Mouse (Mus musculus) megakaryocyte, adult 5-6 weeks (primary cell): ENCODE results near the gene Rsph9. TPM values are rescaled to one million over a fixed set of nuclear protein-coding genes. Genes with fewer than 3 reads are reported as not detected.
A peak's percentile ranks its signal among the peaks of the same experiment; 100 is the strongest.

Source experiments
- ATAC-seq: 2 replicates; pipeline ENCODE4 v1.8.0; 2016; ENCODE audit warnings: mild to moderate bottlenecking, inconsistent platforms; ENCODE audit not compliant: poor library complexity, severe bottlenecking
- total RNA-seq, 2 experiments: library from RNA; stranded (forward) in 1 of 2; stranded (reverse) in 1 of 2; fragments of 153-499, 151-499 nt in 1 of 2; fragments of 221-1000, 200-1000 nt in 1 of 2; gene quantifications; 2 replicates each; pipeline versions ENCODE4 v1.2.3 to v1.2.4; 2015 to 2017

Gene Rsph9
- total RNA-seq, 2 experiments from 2014 or later = not detected

DNA sequence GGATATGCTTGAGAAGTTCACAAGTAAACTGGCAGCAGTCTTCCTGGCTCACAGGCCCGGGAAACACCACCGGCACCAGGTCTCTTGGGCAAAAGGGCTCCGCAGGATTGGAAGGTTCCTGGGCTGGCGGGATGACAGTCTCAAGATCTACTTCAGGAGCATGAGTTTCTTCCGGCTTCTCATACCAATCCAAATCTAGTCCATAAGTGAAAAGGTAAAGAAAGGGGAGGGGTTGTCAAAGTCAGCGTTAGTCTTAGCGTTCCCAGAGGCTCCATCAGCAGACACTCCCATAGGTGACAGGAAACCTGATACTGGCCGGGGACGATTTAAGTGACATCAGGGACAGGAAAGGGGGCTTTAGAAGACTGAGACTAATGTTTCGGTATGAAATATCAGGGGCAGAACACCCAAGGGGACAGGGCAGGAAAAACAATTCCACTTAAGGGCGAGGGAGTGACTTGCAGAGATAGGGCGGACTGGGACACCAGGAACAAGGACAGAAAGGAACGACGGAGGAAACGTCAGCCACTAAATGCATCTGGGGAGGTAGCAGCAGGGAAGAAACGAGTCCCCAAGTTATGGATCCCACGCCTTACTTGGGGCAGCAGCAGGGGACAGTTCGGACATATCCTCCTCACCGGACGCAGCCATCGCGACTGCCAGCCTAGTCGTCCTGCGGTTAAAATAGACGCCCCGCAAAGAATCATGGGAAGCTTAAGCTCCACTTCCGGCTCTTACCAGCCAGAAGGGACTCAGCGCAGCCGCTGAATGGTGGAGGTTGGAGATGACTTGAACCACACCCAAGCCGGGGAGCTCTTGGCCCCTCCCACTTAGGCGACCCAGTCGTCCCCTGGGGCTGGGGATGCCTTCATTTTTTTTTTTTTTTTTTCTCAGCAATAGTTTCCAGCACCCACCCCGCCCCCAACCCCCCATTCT is 9.1 kb upstream of the Rsph9 start, which contains the start of gene Mad2l1bp:
Gene Mad2l1bp (minus strand): TSS at position 707 of the 936 bp plus-strand sequence.
- ATAC-seq = peak; percentile 99

DNA sequence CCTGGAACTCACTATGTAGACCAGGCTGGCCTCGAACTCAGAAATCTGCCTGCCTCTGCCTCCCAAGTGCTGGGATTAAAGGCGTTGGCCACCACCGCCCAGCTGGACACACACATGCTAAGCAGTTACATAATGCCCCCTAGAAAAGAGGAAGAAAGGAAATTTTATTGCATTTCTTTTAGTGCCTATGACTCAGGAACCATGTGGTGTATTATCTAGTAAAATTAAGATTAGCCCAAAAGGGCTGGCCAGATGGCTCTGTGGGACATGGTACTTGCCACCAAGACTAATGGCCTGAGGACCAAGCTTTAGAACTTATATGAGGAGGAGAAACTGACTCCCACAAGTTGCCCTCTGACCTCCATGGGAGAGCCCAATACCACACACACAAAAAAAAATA is 4.1 kb downstream of the Rsph9 start:
- ATAC-seq = peak; percentile 57

DNA sequence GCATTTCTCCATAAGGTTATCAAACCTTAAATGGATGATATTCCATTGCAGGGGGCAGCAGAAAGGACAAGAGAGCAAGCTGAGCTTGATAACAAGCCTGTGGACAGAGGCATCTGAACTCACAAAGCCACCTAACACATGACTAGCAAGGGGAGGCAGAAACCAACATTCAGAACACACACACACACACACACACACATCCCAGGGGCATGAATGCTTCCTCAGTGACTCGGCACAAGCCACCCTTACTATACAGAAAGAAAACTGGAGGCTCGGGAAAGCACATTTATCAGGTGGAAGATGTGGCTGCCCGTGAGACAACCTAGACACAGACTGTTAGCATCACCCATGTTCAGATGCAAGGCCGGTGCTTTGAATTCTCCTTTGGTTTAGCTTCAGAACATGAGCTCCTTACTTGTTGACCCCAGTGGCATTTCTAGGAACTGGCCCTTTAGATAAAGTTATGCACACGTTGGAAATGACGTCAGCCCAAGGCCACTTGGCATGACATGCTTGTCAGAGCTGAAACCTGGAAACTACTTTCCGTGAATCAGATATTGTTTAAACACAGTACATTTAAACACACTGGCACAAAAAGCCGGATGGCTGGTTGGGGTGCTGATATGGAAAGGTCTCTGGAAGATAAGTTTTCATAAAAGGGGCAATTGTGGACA is 5.3 kb downstream of the Rsph9 start:
- no peak for ATAC-seq

- ATAC-seq = no peak
These were observed 11.2 kb downstream of the Rsph9 start for GRCm38 (mm10) chr17:46132862-46133261.

DNA sequence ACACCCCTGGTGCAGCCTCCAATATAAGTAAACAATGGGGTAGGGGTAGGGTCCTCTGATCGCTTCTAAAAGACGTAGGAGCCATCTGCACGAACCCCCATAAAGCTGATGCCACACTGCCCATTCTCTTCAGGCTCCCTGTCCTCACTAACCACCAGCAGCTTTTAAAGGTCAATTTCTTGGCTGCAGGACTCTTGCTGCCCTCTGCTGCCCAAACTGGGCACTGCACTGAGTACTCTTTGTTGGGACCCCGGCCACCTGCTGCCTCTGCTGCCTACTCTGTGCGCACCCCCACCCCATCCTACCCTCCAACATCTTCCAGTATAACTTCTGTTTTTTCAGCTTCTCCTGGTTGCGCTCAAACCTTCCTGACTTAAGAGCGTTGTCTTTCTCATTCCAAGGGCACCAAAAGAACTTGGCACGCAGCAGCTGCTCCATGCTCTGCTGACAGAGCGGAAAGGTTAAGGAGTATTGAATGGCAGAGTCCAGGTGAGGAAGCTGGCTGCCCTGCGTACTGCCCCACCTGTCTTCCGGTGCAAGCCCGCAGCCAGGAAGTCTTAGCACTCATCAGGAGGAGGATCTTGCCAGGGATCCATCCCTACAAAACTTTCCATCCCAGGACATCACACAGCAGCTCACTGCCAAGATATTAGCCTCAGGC is 11.8 kb downstream of the Rsph9 start:
- peak; percentile 90 for ATAC-seq

DNA sequence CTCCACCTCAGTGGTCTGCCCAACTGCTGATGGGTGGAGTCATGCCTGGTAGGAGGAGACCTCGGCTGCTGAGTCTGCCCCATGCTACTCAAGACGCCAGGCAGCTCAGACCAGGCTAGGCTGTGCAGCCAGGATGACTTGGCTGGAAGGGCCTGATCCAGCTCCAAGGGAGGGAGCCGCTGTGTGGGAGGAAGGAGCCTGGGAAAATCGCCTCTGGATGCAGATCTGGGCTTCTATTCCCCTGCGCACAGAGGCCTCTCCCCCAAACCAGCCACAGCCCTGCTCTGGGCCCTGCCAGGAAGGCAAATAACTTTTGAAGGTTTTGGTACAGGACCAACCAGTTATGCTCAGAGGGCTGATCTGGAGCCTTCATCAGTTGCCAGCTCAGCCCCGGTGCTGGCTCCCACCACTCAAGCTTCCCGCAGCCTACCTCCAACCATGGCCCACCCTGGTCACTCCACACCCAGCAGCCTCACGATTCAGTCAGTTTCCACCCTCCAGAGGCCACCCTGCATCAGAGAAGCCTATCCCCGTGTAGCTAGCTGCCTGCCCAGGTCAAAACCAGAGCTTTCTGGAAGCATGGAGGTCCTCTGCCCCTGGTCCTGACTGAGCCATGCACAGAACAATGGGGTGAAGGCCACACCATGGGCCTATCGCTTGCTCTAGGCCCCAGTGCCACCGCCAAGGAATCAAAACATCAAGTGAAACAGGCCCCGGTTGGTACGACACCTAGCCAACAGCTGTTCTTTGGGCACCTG is 14.1 kb downstream of the Rsph9 start:
- no peak for ATAC-seq

- ATAC-seq = no peak
These were observed 16.1 kb downstream of the Rsph9 start for GRCm38 (mm10) chr17:46127814-46128493.

DNA sequence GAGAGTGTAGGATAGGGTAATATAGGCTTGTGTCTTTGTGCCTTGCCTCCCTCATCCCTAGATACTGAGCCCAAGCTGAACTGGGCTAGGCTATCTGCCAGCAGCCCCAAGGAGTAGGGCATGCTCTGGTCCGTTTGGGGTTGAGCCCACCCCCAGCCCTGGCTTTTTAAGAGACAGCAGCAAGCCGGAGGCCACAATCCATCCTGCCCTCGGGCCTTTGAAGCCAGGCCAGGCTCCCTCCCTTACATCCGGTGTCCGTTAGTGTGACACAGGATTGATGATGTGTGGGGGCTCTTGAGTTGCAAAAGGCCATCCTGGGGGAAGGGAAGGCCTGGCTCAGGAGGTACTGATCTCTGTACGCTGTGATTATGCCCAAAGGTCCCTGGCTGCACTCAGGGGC is 17.4 kb downstream of the Rsph9 start:
- no peak for ATAC-seq

DNA sequence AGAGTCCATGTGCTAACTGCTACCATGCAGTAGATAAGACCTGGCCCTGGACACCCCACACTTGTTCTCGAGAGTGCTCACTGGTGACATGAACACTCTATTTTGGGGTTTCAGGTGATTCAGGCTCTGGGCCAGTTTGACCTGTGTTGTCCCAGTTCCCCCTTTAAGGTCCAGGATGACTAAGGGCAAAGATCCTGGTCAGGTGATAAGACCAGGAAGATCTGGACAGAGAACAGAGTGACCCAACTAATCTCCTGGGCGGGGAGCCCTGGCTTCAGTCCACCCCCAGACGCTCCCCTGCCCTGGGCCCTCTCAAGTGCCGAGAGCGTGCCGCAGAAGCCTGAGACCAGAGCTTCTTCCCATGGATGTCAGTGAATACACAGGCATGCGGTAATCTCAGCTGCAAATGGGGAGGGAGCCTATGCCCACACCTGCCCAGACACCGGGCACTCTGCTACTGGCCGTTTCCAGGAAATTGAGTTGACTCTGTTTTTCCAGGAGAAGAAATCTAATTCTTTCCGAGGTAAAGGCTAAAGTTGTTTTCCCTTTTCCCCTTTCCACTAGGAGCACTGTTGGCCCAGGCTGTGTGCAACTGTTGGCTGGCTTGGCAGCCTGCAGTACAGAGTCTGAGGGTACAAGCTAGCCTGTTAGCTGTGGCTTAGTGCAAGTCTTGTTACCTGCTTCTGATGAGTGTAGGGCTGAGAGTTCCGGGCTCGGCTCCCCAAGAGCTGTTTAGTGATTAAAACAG is 19.9 kb downstream of the Rsph9 start:
- ATAC-seq = no peak

DNA sequence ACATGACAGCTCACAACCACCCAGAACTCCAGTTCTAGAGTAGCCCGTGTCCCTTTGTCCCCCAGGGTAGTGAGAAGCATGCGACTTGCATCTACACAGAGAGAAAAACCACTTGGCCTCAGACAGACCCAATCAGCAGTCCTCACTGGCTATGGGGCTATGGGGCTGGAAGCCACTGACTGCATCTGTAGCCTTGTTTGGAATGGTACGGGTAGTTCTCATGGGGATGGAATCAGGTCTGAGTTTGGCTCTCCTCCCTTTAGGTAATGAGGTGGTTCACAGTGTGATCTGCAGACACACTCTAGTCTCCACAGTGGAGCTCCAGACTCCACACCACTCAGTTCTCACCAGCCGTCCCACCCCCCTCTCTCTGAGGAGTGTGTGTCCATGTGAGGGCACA is 20.7 kb downstream of the Rsph9 start:
- ATAC-seq = no peak

DNA sequence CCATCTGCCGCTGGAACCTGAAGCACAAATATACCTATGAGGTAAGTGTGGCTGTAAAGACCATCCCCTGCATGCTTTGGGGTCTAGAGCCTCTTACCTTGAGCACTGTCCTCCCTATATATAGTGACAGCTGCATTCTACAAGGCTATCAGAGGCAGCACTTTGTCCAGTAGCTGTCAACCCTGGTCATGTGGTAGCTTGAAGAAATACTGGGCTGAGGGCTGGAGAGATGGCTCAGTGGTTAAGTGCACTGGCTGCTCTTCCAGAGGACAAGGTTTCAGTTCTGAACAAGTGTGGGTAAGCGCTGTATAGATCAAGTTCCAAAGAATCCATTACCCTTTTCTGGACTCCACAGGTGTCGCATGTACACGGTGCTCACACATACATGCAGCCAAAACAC is 21.2 kb downstream of the Rsph9 start:
- ATAC-seq = no peak

DNA sequence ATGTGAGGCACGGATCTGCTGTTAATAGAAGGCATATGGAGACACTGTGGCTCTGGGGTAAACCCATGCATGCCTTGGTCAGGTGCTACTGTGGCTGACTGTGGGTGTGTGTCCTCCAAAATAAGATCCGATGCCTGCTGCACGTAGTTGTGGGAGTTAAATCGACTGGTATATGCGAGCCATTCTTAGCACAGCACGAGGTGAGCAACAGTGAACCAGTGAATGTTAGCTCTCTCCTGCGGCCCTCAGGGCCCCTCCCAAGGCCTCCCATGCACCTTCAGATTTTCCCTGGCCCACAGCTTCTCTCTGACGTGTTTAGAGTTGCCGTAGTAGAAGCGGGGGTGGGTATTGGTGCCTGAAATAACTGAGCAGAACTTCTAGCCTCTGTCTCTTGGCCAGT is 24.4 kb downstream of the Rsph9 start:
- ATAC-seq = no peak

GRCm38 (mm10) chr17:46118423-46118850 is 25.6 kb downstream of the Rsph9 start:
- no peak for ATAC-seq

DNA sequence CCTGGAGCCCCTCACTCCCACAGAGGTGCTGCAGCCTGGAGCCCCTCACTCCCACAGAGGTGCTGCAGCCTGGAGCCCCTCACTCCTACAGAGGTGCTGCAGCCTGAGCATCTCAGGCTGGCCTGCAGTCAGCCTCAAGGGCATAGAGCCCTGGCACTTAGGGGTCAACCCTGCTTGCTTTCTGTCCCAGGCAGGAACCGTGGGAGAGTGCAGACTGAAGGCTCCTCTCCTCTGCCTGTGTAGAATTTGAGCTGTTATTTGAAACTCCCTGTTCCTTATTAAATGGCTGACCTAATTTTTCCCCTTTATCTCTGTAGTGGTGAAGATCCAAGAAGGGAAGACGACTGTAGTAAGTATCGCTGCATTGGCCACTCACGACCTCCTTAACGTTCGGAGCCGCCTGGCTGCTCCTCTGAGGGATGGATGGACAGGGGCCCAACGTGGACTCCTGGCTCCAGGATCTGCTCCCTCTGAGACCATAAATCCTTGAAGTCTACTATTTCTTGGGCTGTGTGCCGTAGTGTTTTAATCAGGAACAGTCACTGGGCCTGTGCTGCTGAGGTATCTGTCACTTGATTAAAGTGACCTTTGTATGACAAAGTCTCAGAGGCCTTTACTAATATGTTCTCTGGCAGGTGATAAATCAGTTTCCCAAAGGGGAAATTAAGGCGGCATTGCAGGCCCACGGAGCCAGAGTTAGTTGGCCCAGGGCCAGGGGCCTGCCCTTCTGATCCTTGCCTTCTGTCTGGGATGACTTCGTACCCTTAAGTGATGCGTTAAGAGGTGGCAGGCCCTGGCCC is 26.2 kb downstream of the Rsph9 start:
- ATAC-seq = no peak

DNA sequence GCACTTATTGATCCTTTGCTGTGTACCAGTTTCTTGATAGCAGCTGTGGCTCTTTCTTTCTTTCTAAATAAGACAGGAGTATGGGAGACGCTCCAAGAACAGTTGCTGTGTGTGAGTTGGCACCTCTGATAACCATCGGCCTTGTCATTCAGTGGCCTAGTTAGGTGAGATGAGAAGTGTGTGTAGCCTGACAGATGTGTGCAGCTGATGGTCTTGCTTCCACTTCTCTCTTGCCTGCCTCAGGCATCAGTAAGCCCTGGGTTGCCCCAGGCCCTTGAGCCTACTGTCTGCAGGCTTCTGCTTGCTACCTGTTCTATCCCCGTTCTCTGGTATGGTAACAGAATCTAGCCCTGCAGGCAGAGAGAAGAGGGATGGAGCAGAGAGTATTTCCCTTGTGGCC is 27.1 kb downstream of the Rsph9 start:
- no peak for ATAC-seq

- no peak for ATAC-seq
These were observed 27.9 kb downstream of the Rsph9 start for GRCm38 (mm10) chr17:46116138-46116537.

- no peak for ATAC-seq
These were observed 28.5 kb downstream of the Rsph9 start for GRCm38 (mm10) chr17:46115489-46115888.

DNA sequence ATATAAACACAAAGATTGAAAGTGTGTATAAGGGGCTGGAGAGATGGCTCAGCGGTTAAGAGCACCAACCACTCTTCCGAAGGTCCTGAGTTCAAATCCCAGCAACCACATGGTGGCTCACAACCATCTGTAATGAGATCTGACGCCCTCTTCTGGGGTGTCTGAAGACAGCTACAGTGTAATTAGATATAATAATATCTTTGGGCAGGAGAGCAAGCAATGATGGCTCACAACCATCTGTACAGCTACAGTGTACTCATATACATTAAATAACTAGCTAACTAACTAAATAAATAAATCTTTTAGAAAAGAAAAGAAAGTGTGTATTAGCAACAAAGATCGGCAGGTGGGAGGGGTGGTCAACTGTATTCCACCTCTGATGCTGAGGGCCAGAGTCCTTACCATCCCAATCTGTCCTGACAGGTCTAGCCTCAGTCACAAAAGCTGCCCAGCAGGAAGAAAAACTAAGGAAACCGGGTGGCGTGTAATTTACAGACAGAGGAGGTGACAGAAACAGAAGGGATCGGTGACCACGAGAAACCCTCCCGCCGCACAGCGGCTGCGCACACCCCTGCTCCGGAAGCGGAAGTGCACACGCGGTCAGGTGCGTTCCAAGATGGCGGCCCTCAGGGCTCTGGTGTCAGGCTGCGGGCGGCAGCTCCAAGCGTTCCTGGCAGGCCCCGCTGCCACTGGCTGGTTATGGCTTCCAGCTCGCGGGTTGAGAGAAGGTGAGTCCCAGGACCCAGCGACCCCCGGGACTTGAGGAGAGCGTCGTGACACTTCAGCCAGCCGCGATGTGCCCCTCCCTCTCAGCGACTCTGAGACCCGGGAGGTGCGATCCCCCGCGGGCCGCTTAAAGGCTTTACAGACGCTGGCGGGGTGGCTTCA is 33.4 kb downstream of the Rsph9 start, which contains the start of gene Mrps18a:
Gene Mrps18a (plus strand): TSS at position 585 of the 888 bp plus-strand sequence.
- peak; percentile 100 for ATAC-seq
